Mouse (Mus musculus): ENCODE measurements around the gene Pcsk1n. TPM values are rescaled to one million over a fixed set of nuclear protein-coding genes. Genes with fewer than 3 reads are reported as not detected.
"Not testable (repeated sequence)": the region's sequence is repeated elsewhere in the genome, so short reads cannot be mapped to it uniquely, and the experiment has no call there.

Gene Pcsk1n
- polyA plus RNA-seq, 1 experiment, result 140 TPM

DNA sequence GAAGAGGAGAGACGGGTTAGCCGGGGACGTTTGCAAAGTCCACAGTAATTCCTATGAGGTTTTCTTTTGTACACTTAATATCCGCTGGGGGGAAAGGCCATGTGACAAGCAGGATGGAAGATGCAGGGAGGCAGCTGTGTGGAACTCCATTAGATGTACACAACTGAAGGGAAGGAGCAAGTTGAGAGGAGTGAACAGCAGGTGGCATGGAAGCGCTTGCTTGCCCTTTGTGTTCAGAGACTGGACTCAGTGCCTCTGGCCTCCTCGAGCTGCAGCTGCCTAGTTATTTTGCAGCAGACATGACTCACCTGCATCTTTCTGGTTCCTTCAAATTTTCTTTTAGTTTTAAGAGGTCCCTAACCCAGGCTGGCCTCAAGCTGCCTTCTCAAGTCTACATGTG is 9.1 kb upstream of the Pcsk1n start:
- DNase-seq (ENCODE audit: low read depth), result peak; percentile 39
- TF ChIP-seq POLR2A (IDR thresholded peaks at IDR 0.05; ENCODE audit: borderline replicate concordance, extremely low read depth, insufficient read depth, insufficient read length, poor library complexity, severe bottlenecking) (no peak), CTCF (IDR thresholded peaks at IDR 0.05; ENCODE audit: borderline replicate concordance, extremely low read depth, insufficient read depth, insufficient read length) (no peak)

DNA sequence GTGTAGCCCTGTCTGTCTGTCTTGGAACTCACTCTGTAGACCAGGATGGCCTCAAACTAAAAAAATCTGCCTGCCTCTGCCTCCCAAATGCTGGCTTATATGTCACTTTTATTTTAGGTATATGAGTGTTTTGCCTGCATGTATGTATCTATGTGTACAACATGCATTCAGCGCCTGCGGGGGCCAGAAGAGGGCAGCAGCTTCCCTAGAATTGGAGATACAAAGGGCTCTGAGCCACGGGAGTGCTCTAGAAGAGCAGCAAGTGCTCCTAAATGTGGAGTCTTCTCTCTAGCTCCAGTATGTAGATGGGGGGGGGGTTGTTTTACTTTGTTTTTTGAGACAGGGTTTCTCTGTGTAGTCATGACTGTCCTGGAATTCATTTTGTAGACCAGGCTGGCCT is 4.0 kb upstream of the Pcsk1n start:
- peak; percentile 31 for DNase-seq (ENCODE audit: low read depth)

DNA sequence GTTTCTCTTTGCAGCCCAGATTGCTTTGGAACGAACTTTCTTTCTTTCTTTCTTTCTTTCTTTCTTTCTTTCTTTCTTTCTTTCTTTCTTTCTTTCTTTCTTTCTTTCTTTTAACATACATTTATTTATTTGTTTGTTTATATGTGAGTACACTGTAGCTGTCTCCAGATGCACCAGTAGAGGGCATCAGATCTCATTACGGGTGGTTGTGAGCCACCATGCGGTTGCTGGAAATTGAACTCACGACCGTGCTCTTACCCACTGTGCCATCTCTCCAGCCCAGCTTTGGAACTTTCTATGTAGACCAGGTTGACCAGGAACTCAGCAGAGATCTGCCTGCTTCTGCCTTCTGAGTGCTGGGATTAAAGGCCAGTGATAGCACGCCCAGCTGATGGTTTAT is 1.7 kb upstream of the Pcsk1n start:
- not testable (repeated sequence) for DNase-seq (ENCODE audit: low read depth)

More for the DNA sequence above, 4.0 kb upstream of the Pcsk1n start:
- TF ChIP-seq CTCF (IDR thresholded peaks at IDR 0.05; ENCODE audit: borderline replicate concordance, extremely low read depth, insufficient read depth, insufficient read length), result peak; percentile 11; the same call in 1 of the 2 replicates

DNA sequence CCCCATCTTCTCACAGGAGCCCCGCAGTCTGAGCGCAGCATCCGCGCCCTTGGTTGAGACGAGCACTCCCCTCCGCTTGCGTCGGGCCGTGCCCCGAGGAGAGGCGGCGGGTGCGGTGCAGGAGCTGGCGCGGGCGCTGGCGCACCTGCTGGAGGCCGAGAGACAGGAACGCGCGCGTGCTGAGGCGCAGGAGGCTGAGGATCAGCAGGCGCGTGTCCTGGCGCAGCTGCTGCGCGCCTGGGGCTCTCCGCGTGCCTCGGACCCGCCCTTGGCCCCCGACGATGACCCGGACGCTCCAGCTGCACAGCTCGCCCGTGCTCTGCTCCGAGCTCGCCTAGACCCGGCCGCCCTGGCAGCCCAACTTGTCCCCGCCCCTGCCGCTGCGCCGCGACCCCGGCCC is 2.4 kb downstream of the Pcsk1n start:
- no peak for TF ChIP-seq POLR2A (IDR thresholded peaks at IDR 0.05; ENCODE audit: borderline replicate concordance, extremely low read depth, insufficient read depth, insufficient read length, poor library complexity, severe bottlenecking)
- TF ChIP-seq CTCF (IDR thresholded peaks at IDR 0.05; ENCODE audit: borderline replicate concordance, extremely low read depth, insufficient read depth, insufficient read length), result no peak
- peak; percentile 39 for DNase-seq (ENCODE audit: low read depth)

DNA sequence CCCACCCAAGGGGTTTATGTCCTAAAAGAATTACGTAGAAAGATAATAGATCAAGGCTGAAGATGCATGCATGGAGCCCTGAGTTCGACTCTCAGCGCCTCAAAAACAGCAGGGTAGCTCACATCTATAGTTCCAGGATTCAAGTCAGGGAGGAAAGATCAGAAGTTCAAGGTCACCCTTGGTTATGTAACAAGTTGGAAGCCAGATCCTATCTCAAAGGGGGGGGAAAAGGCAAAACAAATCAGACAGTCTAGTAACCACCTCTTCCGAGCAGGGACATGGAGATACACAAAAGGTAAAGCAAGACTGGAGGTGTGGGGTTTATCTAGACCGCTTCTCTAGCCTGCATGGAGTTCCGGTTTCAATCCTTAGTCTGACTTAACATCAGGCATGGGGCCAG is 6.6 kb downstream of the Pcsk1n start:
- no peak for DNase-seq (ENCODE audit: low read depth)
- TF ChIP-seq POLR2A (IDR thresholded peaks at IDR 0.05; ENCODE audit: borderline replicate concordance, extremely low read depth, insufficient read depth, insufficient read length, poor library complexity, severe bottlenecking), result no peak
- no peak for TF ChIP-seq CTCF (IDR thresholded peaks at IDR 0.05; ENCODE audit: borderline replicate concordance, extremely low read depth, insufficient read depth, insufficient read length)

DNA sequence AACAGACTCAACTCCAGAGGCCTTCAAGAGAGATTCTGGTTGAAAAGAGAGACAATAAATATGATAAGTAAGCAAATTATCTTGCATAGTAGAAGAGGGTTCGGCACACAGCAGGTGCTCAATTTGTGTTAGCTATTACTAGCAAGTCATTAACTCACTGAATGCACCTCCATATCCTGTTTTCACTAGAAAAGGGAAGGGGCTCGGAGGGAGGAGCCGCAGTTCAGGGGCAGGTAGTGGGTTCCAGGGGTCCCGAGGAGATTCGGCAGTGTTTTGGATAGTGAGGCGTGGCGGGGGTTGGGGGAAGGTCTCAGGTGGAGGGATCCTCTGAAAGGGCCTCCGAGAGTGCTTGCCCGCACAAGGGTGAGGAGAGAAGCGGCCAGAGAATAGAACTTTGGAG is 7.5 kb downstream of the Pcsk1n start:
- DNase-seq (ENCODE audit: low read depth), result no peak
- no peak for TF ChIP-seq CTCF (IDR thresholded peaks at IDR 0.05; ENCODE audit: borderline replicate concordance, extremely low read depth, insufficient read depth, insufficient read length)
- no peak for TF ChIP-seq POLR2A (IDR thresholded peaks at IDR 0.05; ENCODE audit: borderline replicate concordance, extremely low read depth, insufficient read depth, insufficient read length, poor library complexity, severe bottlenecking)

DNA sequence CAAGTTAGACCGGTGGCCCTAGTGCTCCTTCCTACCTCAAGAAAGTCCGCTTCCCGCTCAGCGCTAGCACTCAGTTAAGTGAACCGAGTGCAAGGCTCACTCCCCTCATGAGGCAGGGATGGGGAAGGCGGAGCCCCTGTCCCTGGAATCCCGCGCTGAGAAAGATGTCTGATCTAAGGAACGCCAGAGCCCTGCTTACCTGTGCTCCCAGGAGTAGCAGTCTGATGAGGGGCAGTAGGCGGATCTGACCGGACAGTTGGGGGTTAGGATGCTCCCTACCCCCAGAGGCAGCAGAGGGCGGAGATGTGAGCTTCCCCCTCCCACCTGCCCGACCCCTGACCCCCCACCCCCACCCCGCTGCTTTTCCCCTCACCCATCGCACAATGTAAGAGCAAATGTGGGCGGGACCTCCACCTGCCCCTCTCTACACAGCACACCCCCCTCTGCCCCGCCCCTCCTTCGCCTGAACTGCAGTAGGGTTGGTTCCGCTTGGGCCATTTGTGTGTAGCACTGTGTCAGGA is 8.7 kb downstream of the Pcsk1n start, which contains the start of gene Eras:
TSS of gene Eras (minus strand) at position 338 of the 521 bp plus-strand sequence.
- DNase-seq (ENCODE audit: low read depth), result no peak
- TF ChIP-seq POLR2A (IDR thresholded peaks at IDR 0.05; ENCODE audit: borderline replicate concordance, extremely low read depth, insufficient read depth, insufficient read length, poor library complexity, severe bottlenecking) (no peak), CTCF (IDR thresholded peaks at IDR 0.05; ENCODE audit: borderline replicate concordance, extremely low read depth, insufficient read depth, insufficient read length) (no peak)

DNA sequence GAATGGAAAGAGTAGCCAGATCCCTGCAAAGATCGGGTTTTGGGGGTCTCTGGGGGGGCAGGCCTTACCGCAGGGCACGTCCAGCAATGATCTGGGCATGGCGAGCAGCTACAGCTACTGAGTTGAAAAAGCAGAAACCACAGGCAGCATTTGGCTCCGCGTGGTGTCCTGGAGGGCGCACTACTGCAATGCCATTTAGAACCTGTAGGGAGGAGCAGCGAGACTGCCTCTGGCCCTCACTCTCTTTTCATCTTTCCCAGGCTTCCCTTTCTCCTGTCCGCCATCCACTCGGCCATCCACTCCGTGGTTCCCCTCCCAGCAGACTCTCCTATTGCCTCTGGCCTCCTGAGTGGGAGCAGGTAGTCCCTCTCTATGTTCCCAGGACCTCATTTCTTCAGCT is 17.3 kb downstream of the Pcsk1n start:
- no peak for DNase-seq (ENCODE audit: low read depth)
- TF ChIP-seq CTCF (IDR thresholded peaks at IDR 0.05; ENCODE audit: borderline replicate concordance, extremely low read depth, insufficient read depth, insufficient read length), result peak; percentile 23; the same call in 1 of the 2 replicates
- no peak for TF ChIP-seq POLR2A (IDR thresholded peaks at IDR 0.05; ENCODE audit: borderline replicate concordance, extremely low read depth, insufficient read depth, insufficient read length, poor library complexity, severe bottlenecking)

DNA sequence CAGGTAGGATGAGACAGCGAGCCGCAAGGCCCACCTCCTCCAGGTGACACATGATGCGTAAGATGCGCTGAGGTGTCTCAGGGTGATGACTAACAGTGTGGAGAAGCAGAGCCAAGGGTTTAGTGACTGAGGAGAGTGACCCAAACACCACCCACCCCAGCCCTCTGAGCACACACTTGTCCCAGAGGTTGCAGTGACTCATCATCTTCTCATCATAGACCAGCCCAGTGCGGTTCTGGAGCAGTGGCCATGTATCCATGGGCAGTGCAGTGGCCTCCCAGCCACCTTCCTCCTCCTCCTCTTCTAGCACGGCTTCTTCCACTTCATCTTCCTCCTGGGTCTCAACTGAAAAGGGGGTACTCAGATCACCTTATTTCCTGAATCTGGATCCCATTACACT is 18.0 kb downstream of the Pcsk1n start:
- DNase-seq (ENCODE audit: low read depth), result no peak

DNA sequence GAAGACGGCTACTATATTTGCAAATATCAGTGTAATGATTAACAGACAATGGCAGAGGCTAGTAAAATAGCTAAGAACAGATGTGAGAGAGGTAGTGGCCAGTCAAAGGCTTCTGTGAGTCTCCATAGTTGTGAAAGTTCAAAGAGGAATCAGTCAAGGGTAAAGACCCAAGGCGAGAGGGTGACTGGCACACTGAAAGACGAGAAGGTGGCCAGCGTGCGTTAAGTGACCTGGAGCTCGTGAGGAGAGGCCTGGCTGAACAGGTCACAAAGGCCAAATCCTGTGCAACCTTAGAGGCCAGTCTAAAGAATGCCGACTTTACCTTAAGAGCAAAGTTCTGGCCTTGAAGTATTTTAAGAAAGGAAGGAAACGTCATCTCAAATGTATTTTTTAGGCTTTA is 26.0 kb downstream of the Pcsk1n start:
- DNase-seq (ENCODE audit: low read depth), result no peak
- TF ChIP-seq POLR2A (IDR thresholded peaks at IDR 0.05; ENCODE audit: borderline replicate concordance, extremely low read depth, insufficient read depth, insufficient read length, poor library complexity, severe bottlenecking), result no peak
- no peak for TF ChIP-seq CTCF (IDR thresholded peaks at IDR 0.05; ENCODE audit: borderline replicate concordance, extremely low read depth, insufficient read depth, insufficient read length)

More for the DNA sequence above, 18.0 kb downstream of the Pcsk1n start:
- TF ChIP-seq CTCF (IDR thresholded peaks at IDR 0.05; ENCODE audit: borderline replicate concordance, extremely low read depth, insufficient read depth, insufficient read length), result no peak
- TF ChIP-seq POLR2A (IDR thresholded peaks at IDR 0.05; ENCODE audit: borderline replicate concordance, extremely low read depth, insufficient read depth, insufficient read length, poor library complexity, severe bottlenecking), result no peak

DNA sequence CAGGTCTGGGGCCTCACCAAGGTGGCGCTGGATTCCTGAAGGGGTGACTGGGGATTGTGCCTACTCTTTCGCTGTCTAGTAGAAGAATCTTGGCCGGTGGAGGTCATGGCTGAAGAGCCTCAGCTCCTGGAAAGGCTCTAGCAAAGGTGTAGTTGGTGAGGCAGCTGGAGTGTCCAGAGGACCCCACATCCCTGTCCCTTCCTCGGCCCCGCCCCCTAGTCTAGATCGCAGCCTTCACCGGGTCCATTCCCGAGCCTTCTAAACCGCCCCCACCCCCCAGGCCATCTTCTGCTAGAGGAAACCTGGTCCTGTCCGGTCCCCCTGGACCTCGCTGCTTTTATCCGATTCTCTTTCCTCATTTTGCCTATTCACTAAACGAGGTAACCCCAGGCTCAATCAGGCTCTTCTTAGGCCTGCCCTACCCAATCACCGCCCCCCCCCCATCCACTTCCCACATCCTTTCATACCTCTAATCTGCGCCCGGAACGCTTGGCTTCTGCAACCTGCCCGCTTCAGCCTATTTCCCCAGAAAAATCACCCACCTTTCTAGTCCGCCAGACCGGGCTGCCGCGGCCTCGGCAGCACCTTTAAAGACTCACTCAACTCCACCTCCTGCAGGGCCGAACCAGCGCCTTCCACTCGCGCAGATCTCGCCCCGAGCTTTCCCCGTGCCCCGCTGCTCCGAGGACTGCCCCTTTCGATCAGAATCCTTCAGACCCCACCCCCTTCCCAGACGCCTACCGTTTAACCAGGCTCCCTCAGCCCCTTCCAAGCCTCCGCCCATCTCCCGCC is 27.7 kb downstream of the Pcsk1n start, which contains the start of gene Hdac6:
TSS of gene Hdac6 (minus strand) at position 782 of the 792 bp plus-strand sequence.
- DNase-seq (ENCODE audit: low read depth), result no peak
- TF ChIP-seq POLR2A (IDR thresholded peaks at IDR 0.05; ENCODE audit: borderline replicate concordance, extremely low read depth, insufficient read depth, insufficient read length, poor library complexity, severe bottlenecking), result peak; percentile 58; the same call in 1 of the 2 replicates
- TF ChIP-seq CTCF (IDR thresholded peaks at IDR 0.05; ENCODE audit: borderline replicate concordance, extremely low read depth, insufficient read depth, insufficient read length), result no peak

DNA sequence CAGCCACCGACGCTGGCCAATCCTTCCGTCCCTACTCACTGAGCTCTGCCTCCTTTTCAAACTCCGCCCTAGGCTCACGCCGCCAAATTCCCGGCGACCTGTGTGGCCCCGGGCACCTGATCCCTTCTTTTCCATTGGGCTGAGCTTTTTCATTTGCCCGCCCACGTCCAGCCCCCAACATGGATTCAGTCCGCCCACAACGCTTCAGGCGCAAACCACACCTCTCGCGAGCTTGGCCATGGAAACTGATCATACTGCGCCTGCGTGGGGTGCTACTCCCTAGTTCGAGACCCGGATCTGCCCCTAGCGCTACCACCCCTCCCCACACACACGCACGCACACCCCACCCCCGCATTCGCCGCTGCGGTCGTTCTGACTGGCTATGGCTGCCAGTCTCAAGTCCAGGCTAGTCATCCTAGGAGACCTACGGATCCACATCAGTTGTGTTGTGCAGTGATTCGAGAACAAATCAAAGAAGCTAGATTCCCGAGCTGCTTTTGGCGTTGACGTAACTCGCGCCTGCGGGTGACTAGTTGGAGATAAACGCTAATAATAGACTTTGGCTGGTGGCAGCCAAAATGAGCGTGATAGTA is 28.4 kb downstream of the Pcsk1n start:
- DNase-seq (ENCODE audit: low read depth), result peak; percentile 99
- TF ChIP-seq POLR2A (IDR thresholded peaks at IDR 0.05; ENCODE audit: borderline replicate concordance, extremely low read depth, insufficient read depth, insufficient read length, poor library complexity, severe bottlenecking), result no peak
- TF ChIP-seq CTCF (IDR thresholded peaks at IDR 0.05; ENCODE audit: borderline replicate concordance, extremely low read depth, insufficient read depth, insufficient read length), result no peak
